Mouse (Mus musculus) ES-E14 (cell line): ENCODE data around the gene Sirt3. TPM values are rescaled to one million over a fixed set of nuclear protein-coding genes. Genes with fewer than 3 reads are reported as not detected.
A peak's percentile ranks its signal among the peaks of the same experiment; 100 is the strongest.

Experiments used
- DNase-seq: peaks from one replicate; pipeline ENCODE4 v3.0.0-alpha.2; 2013; ENCODE audit warnings: low read depth, low spot score
- H3K27ac ChIP-seq: 2 replicates; pipeline ENCODE4 v1.5.1; 2012; ENCODE audit warnings: low read depth, mild to moderate bottlenecking, low read length, moderate library complexity, mixed read lengths; ENCODE audit not compliant: poor library complexity, insufficient read depth, severe bottlenecking
- H3K36me3 ChIP-seq: 2 replicates; pipeline ENCODE4 v1.6.1; 2012; ENCODE audit warnings: mild to moderate bottlenecking, low read length, moderate library complexity, mixed read lengths; ENCODE audit not compliant: control insufficient read depth, poor library complexity, insufficient read depth, severe bottlenecking
- H3K4me1 ChIP-seq, 2 experiments: fragments of 150-350 bp in 1 of 2; sonication (generic) in 1 of 2; 2 replicates each; pipeline ENCODE4 v1.6.1; 2012; ENCODE audit warnings: low read length in 2 of 2, mild to moderate bottlenecking in 1 of 2, mixed read lengths in 1 of 2; ENCODE audit not compliant: control insufficient read depth in 2 of 2, insufficient read depth in 2 of 2, poor library complexity in 1 of 2
- H3K4me3 ChIP-seq, 2 experiments: fragments of 150-350 bp in 1 of 2; sonication (generic) in 1 of 2; 2 replicates each; pipeline ENCODE4 v1.5.1; 2012; ENCODE audit warnings: low read length in 2 of 2, low read depth in 1 of 2, mild to moderate bottlenecking in 1 of 2, mixed read lengths in 1 of 2; ENCODE audit not compliant: insufficient read depth in 1 of 2, poor library complexity in 1 of 2, severe bottlenecking in 1 of 2
- H3K9ac ChIP-seq: 2 replicates; pipeline ENCODE4 v1.6.1; 2012; ENCODE audit warnings: low read depth, mild to moderate bottlenecking, low read length, mixed read lengths; ENCODE audit not compliant: poor library complexity, insufficient read depth, severe bottlenecking
- H3K9me3 ChIP-seq: fragments of 150-350 bp; sonication (generic); 2 replicates; pipeline ENCODE4 v1.6.1; 2012; ENCODE audit warnings: low read depth, mild to moderate bottlenecking, low read length; ENCODE audit not compliant: control insufficient read depth, insufficient read depth
- CHD2 ChIP-seq: IDR thresholded peaks from 2 replicates; pipeline ENCODE4 v1.6.1; 2014; ENCODE audit warnings: mild to moderate bottlenecking, low read depth, low read length, inconsistent platforms
- HCFC1 ChIP-seq: IDR thresholded peaks from 2 replicates; pipeline ENCODE4 v1.6.1; 2012; ENCODE audit warnings: low read length, inconsistent platforms, borderline replicate concordance; ENCODE audit not compliant: insufficient read depth
- MAFK ChIP-seq: IDR thresholded peaks from 2 replicates; pipeline ENCODE4 v1.6.1; 2014; ENCODE audit warnings: mild to moderate bottlenecking, low read depth, low read length, inconsistent platforms; ENCODE audit not compliant: insufficient read depth
- ZC3H11A ChIP-seq: IDR thresholded peaks from 2 replicates; pipeline ENCODE4 v1.6.1; 2012; ENCODE audit warnings: low read depth, mild to moderate bottlenecking, inconsistent platforms, low read length, borderline replicate concordance
- ZNF384 ChIP-seq: IDR thresholded peaks from 2 replicates; pipeline ENCODE4 v1.6.1; 2012; ENCODE audit warnings: low read depth, low read length, inconsistent platforms
- in situ Hi-C, 2 experiments: fragments of 600-800 bp; cut with MboI; formaldehyde crosslinking; loops; one replicate each; pipeline ENCODE4 v1.15.1; 2025; ENCODE audit warnings: low sequenced_read_pairs in 2 of 2, inconsistent platforms in 1 of 2; ENCODE audit not compliant: unreplicated experiment in 2 of 2
- total RNA-seq: library from RNA; depleted of rRNA; stranded (reverse); fragments of 300-350 nt; gene quantifications from 2 replicates; pipeline ENCODE4 v1.2.3, GENCODE M21; 2012

Sirt3 gene
- total RNA-seq, 1 experiment: 18.2 TPM

- H3K36me3 ChIP-seq: peaks cover 55% of the 10 kb centered on the region
Measured at GRCm38 (mm10) chr7:140859997-140860396, 22.1 kb downstream of the Sirt3 start.

GRCm38 (mm10) chr7:140858746-140859145, 23.4 kb downstream of the Sirt3 start:
- TF ChIP-seq ZC3H11A (no peak), MAFK (no peak), CHD2 (no peak), HCFC1 (no peak), ZNF384 (no peak)
- Histone ChIP-seq H3K9ac (no peak overlapping the region), H3K4me3 (peak overlapping the region in 1 of 2 experiments; percentile 83; a peak in 2 of 4 replicates), H3K27ac (no peak overlapping the region), H3K4me1 (peaks cover 6 to 20% of the 10 kb centered on the region in 2 experiments; a peak in 2 of 4 replicates), H3K9me3 (no peaks in the 10 kb centered on the region), H3K36me3 (peaks cover 56% of the 10 kb centered on the region)
- in situ Hi-C loops: no loop called here
- DNase-seq: no peak

More at GRCm38 (mm10) chr7:140859997-140860396, 22.1 kb downstream of the Sirt3 start:
- Histone ChIP-seq H3K9me3 (no peaks in the 10 kb centered on the region), H3K27ac (no peak overlapping the region), H3K9ac (no peak overlapping the region), H3K4me3 (no peak overlapping the region), H3K4me1 (peaks cover 5 to 15% of the 10 kb centered on the region in 2 experiments; a peak in 2 of 4 replicates)
- in situ Hi-C loops: no loop called here
- TF ChIP-seq HCFC1 (no peak), ZC3H11A (no peak), MAFK (no peak), CHD2 (no peak), ZNF384 (no peak)
- DNase-seq: no peak

DNA sequence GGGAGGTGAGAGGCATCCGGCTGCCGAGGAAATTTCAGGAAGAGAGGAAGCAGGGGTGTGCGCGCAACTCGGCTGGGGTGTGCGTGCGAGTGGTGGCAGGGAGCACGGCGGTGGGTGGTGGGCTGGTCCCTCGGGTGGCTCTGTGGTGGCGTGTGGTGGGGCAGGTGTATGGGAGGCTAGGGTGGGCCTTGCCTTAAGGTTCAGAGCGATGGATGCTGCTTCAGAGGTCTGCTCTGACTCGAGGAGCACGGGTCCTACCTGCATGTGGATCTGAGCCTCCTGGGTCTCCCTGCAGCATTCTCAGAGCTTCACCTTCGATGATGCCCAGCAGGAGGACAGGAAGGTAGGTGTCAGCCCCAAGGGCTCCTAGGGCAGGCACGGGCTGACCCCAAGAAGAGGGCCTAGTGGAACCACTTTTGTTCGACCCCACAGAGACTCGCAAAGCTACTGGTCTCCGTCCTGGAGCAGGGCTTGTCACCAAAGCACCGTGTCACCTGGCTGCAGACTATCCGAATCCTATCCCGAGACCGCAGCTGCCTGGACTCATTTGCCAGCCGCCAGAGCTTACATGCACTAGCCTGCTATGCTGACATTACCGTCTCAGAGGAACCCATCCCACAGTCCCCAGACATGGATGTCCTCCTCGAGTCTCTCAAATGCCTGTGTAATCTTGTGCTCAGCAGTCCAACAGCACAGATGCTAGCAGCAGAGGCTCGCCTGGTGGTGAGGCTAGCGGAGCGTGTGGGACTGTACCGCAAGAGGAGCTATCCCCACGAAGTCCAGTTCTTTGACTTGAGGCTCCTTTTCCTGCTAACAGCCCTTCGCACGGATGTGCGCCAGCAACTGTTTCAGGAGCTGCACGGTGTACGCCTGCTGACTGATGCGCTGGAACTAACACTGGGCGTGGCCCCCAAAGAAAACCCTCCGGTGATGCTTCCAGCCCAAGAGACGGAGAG, 24.3 kb downstream of the Sirt3 start, which contains the start of gene Bet1l:
TSS of gene Bet1l (minus strand) at position 28 of the 956 bp plus-strand sequence.
- H3K9ac ChIP-seq: peak within 1 kb of the TSS; percentile 91
- DNase-seq: no peak
- in situ Hi-C loops: no loop called here
- peaks cover 8 to 26% of the 10 kb centered on the region in 2 experiments; a peak in 2 of 4 replicates for H3K4me1 ChIP-seq
- no peaks in the 10 kb centered on the region for H3K9me3 ChIP-seq
- peak within 1 kb of the TSS; percentile 90 for H3K27ac ChIP-seq
- TF ChIP-seq MAFK: no peak
- no peak for TF ChIP-seq HCFC1
- no peak for TF ChIP-seq ZC3H11A
- TF ChIP-seq CHD2: no peak
- peaks cover 50% of the 10 kb centered on the region for H3K36me3 ChIP-seq
- H3K4me3 ChIP-seq: peak within 1 kb of the TSS; percentile 80 to 83

GRCm38 (mm10) chr7:140856785-140857549, 25.1 kb downstream of the Sirt3 start, which contains the start of gene Ric8a:
Gene Ric8a, plus strand, starts transcription at chr7:140856957.
- Histone ChIP-seq H3K9me3 (no peaks in the 10 kb centered on the region), H3K27ac (peak within 1 kb of the TSS; percentile 90), H3K4me1 (peaks cover 8 to 30% of the 10 kb centered on the region in 2 experiments; a peak in 2 of 4 replicates), H3K9ac (peak within 1 kb of the TSS; percentile 91), H3K4me3 (peak within 1 kb of the TSS; percentile 80 to 83), H3K36me3 (peaks cover 47% of the 10 kb centered on the region)
- DNase-seq: no peak
- in situ Hi-C loops: no loop called here
- TF ChIP-seq HCFC1 (no peak; the same call in 1 of the 2 replicates), ZC3H11A (no peak), ZNF384 (no peak), MAFK (no peak), CHD2 (0 out of 2 replicates have a peak, but pooled peaks have one; percentile 53)
